Mouse (Mus musculus): ENCODE data around the gene Bcl9. TPM values are rescaled to one million over a fixed set of nuclear protein-coding genes. Genes with fewer than 3 reads are reported as not detected.

Bcl9 gene
- total RNA-seq (2014; rRNA removed) (32.2 and 39.6 TPM in 2 replicates), polyA plus RNA-seq (2015; fragmentation: Nextera tagmentation; extraction: Ambion mirVana) (58.9 and 61.3 TPM in 2 replicates)

GRCm38 (mm10) chr3:97297553-97298432, at the start of gene Bcl9:
TSS of gene Bcl9 (minus strand) at chr3:97297917.
- DNase-seq (ENCODE audit: low spot score), result peak; percentile 95
- H3K27ac ChIP-seq (ENCODE audit: low read depth, low read length), result peak within 1 kb of the TSS; percentile 96
- peak; percentile 82 for ATAC-seq (ENCODE audit: low FRiP score)
- H3K9me3 ChIP-seq (ENCODE audit: low read length), result no peaks in the 10 kb centered on the region
- H3K9ac ChIP-seq (replicated peaks; ENCODE audit: low read length, poor library complexity, severe bottlenecking), result peak within 1 kb of the TSS; percentile 81
- peaks cover 12% of the 10 kb centered on the region for H3K4me1 ChIP-seq (ENCODE audit: insufficient read depth, low read length)
- no peaks in the 10 kb centered on the region for H3K27me3 ChIP-seq (ENCODE audit: insufficient read depth, low read length)
- peak within 1 kb of the TSS; percentile 75 for H3K4me2 ChIP-seq (ENCODE audit: low read depth, low read length, poor library complexity, severe bottlenecking)
- TF ChIP-seq CTCF (IDR thresholded peaks at IDR 0.05), result no peak
- 0% methylated on average over 21 of the region's 21 CpGs for WGBS
- no peaks in the 10 kb centered on the region for H3K36me3 ChIP-seq (ENCODE audit: insufficient read depth, low read length)
- peak within 1 kb of the TSS; percentile 73 for H3K4me3 ChIP-seq (ENCODE audit: low read depth, low read length)

GRCm38 (mm10) chr3:97339193-97339576, 41.5 kb upstream of the Bcl9 start:
- Histone ChIP-seq H3K9me3 (ENCODE audit: low read length) (no peaks in the 10 kb centered on the region), H3K27ac (ENCODE audit: low read depth, low read length) (no peak overlapping the region), H3K27me3 (ENCODE audit: insufficient read depth, low read length) (no peaks in the 10 kb centered on the region), H3K4me2 (ENCODE audit: low read depth, low read length, poor library complexity, severe bottlenecking) (no peak overlapping the region), H3K4me1 (ENCODE audit: insufficient read depth, low read length) (no peaks in the 10 kb centered on the region), H3K4me3 (ENCODE audit: low read depth, low read length) (no peak overlapping the region), H3K9ac (replicated peaks; ENCODE audit: low read length, poor library complexity, severe bottlenecking) (no peak overlapping the region), H3K36me3 (ENCODE audit: insufficient read depth, low read length) (no peaks in the 10 kb centered on the region)
- no peak for TF ChIP-seq CTCF (IDR thresholded peaks at IDR 0.05)
- no peak for DNase-seq (ENCODE audit: low spot score)
- ATAC-seq (ENCODE audit: low FRiP score), result no peak
- WGBS, result 71% methylated on average over 5 of the region's 5 CpGs

- WGBS, result 16% methylated on average over 13 of the region's 13 CpGs
- no peak overlapping the region for H3K27ac ChIP-seq (ENCODE audit: low read depth, low read length)
- DNase-seq (ENCODE audit: low spot score) (peak; percentile 96), ATAC-seq (ENCODE audit: low FRiP score) (peak; percentile 87)
- no peak overlapping the region for H3K4me3 ChIP-seq (ENCODE audit: low read depth, low read length)
- no peak overlapping the region for H3K4me2 ChIP-seq (ENCODE audit: low read depth, low read length, poor library complexity, severe bottlenecking)
- no peaks in the 10 kb centered on the region for H3K4me1 ChIP-seq (ENCODE audit: insufficient read depth, low read length)
- H3K9ac ChIP-seq (replicated peaks; ENCODE audit: low read length, poor library complexity, severe bottlenecking), result no peak overlapping the region
- H3K36me3 ChIP-seq (ENCODE audit: insufficient read depth, low read length), result no peaks in the 10 kb centered on the region
- H3K27me3 ChIP-seq (ENCODE audit: insufficient read depth, low read length), result no peaks in the 10 kb centered on the region
- H3K9me3 ChIP-seq (ENCODE audit: low read length), result no peaks in the 10 kb centered on the region
- peak; percentile 99 for TF ChIP-seq CTCF (IDR thresholded peaks at IDR 0.05)
These were observed 40.9 kb upstream of the Bcl9 start for GRCm38 (mm10) chr3:97338522-97339192.

DNA sequence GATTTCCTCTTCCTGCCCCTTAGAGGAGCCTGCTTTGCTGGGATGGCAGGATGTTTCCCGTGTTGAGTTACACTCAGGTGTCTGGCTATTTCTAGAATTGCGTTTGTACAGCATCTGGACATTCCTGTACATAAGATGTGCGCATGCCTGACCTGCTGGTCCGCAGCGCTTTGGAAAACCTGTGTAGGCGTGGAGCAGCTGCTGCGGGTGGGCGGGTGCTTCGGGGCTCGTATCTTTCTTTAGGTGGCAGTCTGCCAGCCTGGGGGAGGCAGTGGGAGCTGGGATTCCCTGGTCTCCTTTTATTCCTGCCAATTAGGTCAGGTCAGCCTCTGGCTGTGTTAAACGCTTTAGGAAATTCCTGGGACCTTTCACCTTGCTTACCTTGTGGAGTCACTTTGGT, 39.6 kb upstream of the Bcl9 start:
- no peak overlapping the region for H3K4me2 ChIP-seq (ENCODE audit: low read depth, low read length, poor library complexity, severe bottlenecking)
- no peaks in the 10 kb centered on the region for H3K4me1 ChIP-seq (ENCODE audit: insufficient read depth, low read length)
- ATAC-seq (ENCODE audit: low FRiP score) (no peak), DNase-seq (ENCODE audit: low spot score) (no peak)
- 65% methylated on average over 11 of the region's 11 CpGs for WGBS
- no peak overlapping the region for H3K9ac ChIP-seq (replicated peaks; ENCODE audit: low read length, poor library complexity, severe bottlenecking)
- TF ChIP-seq CTCF (IDR thresholded peaks at IDR 0.05), result no peak
- no peaks in the 10 kb centered on the region for H3K36me3 ChIP-seq (ENCODE audit: insufficient read depth, low read length)
- H3K9me3 ChIP-seq (ENCODE audit: low read length), result no peaks in the 10 kb centered on the region
- no peak overlapping the region for H3K4me3 ChIP-seq (ENCODE audit: low read depth, low read length)
- no peak overlapping the region for H3K27ac ChIP-seq (ENCODE audit: low read depth, low read length)
- no peaks in the 10 kb centered on the region for H3K27me3 ChIP-seq (ENCODE audit: insufficient read depth, low read length)

DNA sequence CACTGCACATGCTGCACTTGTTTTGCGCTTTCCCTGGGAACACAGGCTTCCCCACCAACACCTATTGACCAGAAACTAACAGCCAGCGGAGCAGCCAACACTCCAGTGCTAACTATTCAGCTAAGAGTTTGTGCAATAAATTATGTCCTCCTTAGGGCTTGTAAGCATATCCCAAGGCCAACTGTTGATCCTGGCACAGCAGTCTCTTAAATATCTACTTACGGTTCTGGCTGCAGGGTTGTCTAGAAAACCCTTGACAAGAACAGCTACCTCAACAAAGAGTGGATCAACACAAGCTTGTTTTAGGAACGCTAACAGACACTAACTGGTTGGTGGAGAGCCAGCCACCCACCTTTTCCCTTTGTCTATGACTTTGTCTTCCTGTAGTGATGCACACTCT, 38.6 kb upstream of the Bcl9 start:
- WGBS, result 76% methylated on average over 4 of the region's 4 CpGs
- no peak overlapping the region for H3K9ac ChIP-seq (replicated peaks; ENCODE audit: low read length, poor library complexity, severe bottlenecking)
- no peak for DNase-seq (ENCODE audit: low spot score)
- H3K4me1 ChIP-seq (ENCODE audit: insufficient read depth, low read length), result no peaks in the 10 kb centered on the region
- no peak overlapping the region for H3K4me3 ChIP-seq (ENCODE audit: low read depth, low read length)
- no peaks in the 10 kb centered on the region for H3K27me3 ChIP-seq (ENCODE audit: insufficient read depth, low read length)
- no peak overlapping the region for H3K4me2 ChIP-seq (ENCODE audit: low read depth, low read length, poor library complexity, severe bottlenecking)
- H3K36me3 ChIP-seq (ENCODE audit: insufficient read depth, low read length), result no peaks in the 10 kb centered on the region
- no peaks in the 10 kb centered on the region for H3K9me3 ChIP-seq (ENCODE audit: low read length)
- no peak for TF ChIP-seq CTCF (IDR thresholded peaks at IDR 0.05)
- no peak for ATAC-seq (ENCODE audit: low FRiP score)
- no peak overlapping the region for H3K27ac ChIP-seq (ENCODE audit: low read depth, low read length)

DNA sequence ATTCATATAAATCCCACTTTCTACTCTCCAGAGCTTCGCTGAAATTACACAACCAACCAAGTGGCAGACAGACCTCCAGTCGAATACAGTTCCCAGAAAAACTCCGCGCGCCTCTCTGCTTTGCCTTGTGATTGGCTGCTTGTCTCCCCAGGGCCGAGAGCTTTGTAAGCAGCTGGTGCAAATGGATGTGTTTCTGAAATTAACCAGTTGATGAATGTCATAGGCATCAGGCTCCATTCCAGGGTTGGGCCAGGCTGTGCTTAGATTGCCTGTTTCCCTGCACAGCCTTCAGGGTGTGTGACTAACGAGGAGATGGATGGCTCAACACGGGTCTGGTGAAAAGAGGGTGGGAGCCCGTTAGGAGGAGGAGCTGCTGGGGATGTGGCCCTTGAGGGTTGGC, 36.9 kb upstream of the Bcl9 start:
- Histone ChIP-seq H3K4me2 (ENCODE audit: low read depth, low read length, poor library complexity, severe bottlenecking) (no peak overlapping the region), H3K9me3 (ENCODE audit: low read length) (no peaks in the 10 kb centered on the region), H3K9ac (replicated peaks; ENCODE audit: low read length, poor library complexity, severe bottlenecking) (no peak overlapping the region), H3K27ac (ENCODE audit: low read depth, low read length) (no peak overlapping the region), H3K36me3 (ENCODE audit: insufficient read depth, low read length) (no peaks in the 10 kb centered on the region), H3K27me3 (ENCODE audit: insufficient read depth, low read length) (no peaks in the 10 kb centered on the region), H3K4me3 (ENCODE audit: low read depth, low read length) (no peak overlapping the region), H3K4me1 (ENCODE audit: insufficient read depth, low read length) (no peaks in the 10 kb centered on the region)
- TF ChIP-seq CTCF (IDR thresholded peaks at IDR 0.05), result no peak
- ATAC-seq (ENCODE audit: low FRiP score) (no peak), DNase-seq (ENCODE audit: low spot score) (peak; percentile 47)
- 57% methylated on average over 9 of the region's 9 CpGs for WGBS

Measured in midbrain, postnatal 0 days (tissue).